Mouse (Mus musculus) retina, postnatal 1 day (tissue): ENCODE data around the gene Slc35f3.

Source experiments
- DNase-seq: peaks from one replicate; pipeline ENCODE4 v3.0.0-alpha.2; 2012

The Slc35f3 gene

DNA sequence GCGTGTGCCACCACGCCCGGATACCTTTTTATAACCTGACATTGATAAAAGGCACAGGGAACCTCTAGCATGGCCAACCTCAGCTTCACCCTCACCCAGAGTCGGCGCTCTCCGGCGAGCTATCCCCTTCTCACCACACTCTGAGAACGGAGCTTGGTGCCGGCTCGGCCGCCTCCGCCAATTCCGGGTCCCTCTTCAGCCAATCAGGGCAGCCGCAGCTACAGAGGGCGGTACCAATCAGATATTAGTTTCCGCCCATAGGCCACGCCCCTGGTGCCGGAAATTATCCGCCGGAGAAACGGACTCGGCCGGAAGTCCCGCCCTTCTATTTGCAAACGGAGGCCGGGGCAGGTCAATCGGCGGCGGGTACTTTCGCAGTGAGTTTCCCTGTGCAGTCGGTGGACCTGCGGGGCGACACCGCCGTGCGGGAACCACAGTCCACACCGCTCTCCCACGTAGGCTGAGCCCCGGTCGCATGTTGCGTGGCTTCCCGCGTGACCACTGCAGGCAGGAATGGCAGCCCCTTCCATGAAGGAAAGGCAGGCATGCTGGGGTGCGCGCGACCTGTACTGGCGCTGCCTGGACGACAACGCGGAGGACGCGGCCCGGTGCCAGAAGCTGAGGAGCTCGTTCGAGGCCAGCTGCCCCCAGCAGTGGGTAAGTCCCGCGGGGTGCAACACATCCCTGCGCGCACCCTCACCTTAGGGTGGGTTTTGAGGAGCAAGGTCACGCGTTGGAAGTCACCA is 124.0 kb downstream of the Slc35f3 start, which contains the start of gene Coa6:
Gene Coa6 (plus strand): TSS at position 342 of the 746 bp plus-strand sequence.
- DNase-seq, result peak; percentile 98

DNA sequence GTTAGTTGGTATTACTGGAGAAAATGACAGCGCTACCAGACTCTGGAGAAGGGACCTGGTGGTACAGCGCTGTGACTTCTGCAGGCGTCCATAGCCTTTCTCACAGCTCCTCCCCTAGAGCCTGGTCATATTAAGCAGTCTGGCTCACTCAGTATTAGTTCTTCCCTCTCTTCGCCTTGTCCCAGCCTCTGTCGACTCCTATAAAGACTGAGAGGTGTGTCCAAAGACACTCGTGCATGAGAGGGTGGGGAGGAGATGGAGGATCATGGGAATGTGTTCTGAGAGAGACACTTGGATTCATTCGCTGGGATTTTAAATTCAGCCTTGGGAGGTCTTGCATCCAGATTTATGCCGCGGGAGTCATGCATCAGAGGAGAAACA is 124.6 kb downstream of the Slc35f3 start:
- DNase-seq, result peak; percentile 55

DNA sequence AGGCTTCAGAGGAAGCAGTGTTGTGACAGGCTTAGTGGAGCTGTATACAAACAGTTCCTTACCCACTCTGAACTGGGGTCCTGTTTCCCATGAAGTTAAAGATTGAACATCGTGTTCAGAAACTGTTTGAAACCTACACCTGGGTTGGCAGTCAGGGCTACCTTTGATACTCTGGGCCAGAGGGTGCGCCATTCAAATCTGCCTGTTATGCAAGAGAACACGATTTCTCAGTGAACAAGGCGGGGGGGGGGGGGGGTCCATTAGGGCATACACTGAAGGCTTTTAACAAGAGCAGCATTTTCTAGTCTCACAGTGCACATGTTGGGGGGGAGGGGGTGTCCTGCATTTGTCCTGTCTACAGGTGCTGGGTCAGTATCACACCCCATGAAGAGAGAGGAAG is 125.8 kb downstream of the Slc35f3 start:
- no peak for DNase-seq

DNA sequence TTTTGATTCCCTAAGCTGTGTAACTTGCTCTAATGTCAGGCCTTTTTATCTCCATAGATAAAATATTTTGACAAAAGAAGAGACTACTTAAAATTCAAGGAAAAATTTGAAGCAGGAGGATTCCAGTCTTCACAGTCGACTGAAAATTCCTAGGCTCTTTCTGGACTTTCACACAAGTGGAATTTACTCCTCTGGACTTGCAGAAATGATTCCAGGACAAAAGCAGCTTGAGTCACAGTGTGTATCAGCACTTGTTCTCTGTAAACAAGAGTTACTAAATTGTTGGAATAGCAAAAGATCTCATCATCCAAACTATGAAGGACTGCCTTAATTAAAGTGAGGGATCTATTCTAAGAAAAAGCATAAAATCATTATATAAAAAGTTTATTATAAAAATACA is 126.6 kb downstream of the Slc35f3 start:
- DNase-seq, result no peak

DNA sequence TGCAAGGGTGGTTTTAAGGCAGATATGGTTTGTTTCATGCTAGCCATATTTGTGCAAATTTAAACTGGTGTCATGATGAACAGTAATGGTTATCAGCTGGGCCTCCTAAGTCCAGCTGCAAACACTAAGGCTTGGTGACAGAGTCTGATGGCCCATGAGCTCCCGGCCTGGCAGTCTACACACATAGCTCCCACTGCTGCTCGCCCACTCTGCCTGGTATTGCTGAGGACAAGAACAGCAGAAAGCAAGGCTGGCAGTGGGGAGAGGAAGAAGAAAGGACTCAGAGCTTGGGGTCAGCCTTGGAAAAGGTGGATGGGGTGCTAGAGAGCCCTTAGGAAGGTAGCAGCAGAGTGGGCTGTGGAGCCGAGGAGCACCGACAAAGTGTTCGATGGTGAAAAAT is 131.3 kb downstream of the Slc35f3 start:
- DNase-seq, result no peak

DNA sequence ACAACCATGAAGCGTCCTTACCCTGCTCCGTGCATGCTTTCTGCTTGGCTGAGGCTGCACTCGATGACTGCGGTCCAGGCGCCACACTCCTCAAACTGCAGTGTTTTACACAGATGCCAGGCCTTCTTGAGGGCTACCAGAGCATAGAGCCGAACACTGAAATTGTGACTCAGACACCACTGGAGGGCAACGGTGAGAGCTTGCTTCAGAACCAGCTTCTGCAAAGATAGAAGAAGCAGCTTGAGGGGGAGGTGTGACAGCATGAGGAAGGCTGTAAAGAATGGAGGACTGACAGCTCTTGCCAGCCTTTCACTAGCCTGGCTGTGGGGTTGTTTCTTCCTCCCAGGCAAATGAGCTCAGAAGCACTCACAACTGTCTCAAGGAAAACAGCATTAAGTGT is 135.5 kb downstream of the Slc35f3 start:
- peak; percentile 12 for DNase-seq

DNA sequence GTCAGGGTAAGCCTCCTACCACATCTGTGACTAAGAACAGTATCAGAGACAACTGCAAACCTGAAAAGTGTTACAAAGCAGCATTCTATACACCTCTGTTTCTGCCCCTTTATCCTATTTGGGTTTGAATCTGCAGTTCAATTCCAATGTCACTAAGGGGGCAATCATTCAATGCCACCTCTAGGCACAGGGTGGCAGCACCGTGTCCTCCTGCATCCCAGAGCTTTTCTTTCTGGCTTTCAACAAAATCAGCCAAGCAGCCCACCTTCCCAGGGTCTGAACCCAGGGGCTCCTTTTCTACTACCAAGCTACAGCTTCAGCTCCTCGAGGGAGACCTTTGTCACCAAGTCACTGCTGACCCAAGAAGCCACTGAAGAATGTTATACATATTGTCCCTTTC is 140.6 kb downstream of the Slc35f3 start:
- DNase-seq, result no peak
